17 mouse cellular contexts compared by ENCODE assay signal in the genomic region with DNA sequence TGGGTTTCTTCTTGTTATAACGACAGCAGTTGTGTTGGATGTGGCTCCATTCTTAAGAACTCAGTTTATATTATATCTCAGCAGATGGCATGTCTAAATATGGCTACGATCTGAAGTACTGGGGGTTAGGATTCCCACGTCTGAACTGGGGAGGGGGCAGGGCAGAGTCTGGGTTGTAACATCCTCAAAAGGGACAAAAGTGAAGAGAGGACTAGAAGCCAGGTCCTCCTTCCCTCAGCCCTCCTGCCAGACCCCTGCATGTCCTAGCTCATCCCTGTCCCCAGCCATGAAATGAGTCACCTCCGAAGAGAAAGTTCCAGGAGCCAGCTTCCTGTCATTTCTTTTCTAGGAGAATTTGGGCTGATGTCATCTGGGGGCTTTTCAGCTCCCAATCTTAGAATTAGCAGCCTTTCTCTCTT.
DNase-seq lines count a peak whose midpoint lies in the region; ATAC-seq lines count a peak whose summit lies in the region.
"Had no signal": no experiment of that assay in that cellular context is flagged by ENCODE, and none has a peak within 500 bp of the region (broad histone marks: within the 10 kb centered on the region; RNA-seq: fewer than 3 reads in every experiment).

No protein-coding gene starts in this region.

- peaks cover 18% of the 10 kb centered on the region for H3K4me1 ChIP-seq in hindbrain, embryonic 13.5 days (replicated peaks)
- no peaks in the 10 kb centered on the region for H3K4me1 ChIP-seq in hindbrain, embryonic 12.5 days
- H3K4me1 ChIP-seq in forebrain, embryonic 16.5 days (replicated peaks; ENCODE audit: control insufficient read depth, insufficient read depth, low read length) = peaks cover 18% of the 10 kb centered on the region
- H3K4me1 ChIP-seq: embryonic facial prominence, embryonic 12.5 days; heart, embryonic 10.5 days; liver, embryonic 15.5 days had no signal

- H3K36me3 ChIP-seq in hindbrain, embryonic 13.5 days = no peaks in the 10 kb centered on the region
- no peaks in the 10 kb centered on the region for H3K36me3 ChIP-seq in hindbrain, embryonic 12.5 days
- H3K36me3 ChIP-seq in forebrain, embryonic 16.5 days (ENCODE audit: control insufficient read depth, insufficient read depth) = no peaks in the 10 kb centered on the region
- H3K36me3 ChIP-seq: embryonic facial prominence, embryonic 12.5 days; heart, embryonic 10.5 days; hindbrain, embryonic 10.5 days; liver, embryonic 15.5 days; neural tube, embryonic 13.5 days; stomach, embryonic 15.5 days had no signal

- peak overlapping the region; percentile 18; the same call in 1 of the 2 replicates for H3K27ac ChIP-seq in hindbrain, embryonic 13.5 days
- H3K27ac ChIP-seq in hindbrain, embryonic 12.5 days = no peak overlapping the region
- H3K27ac ChIP-seq in forebrain, embryonic 16.5 days (ENCODE audit: low read length) = peak overlapping the region; percentile 80
- H3K27ac ChIP-seq: embryonic facial prominence, embryonic 12.5 days; heart, embryonic 10.5 days; hindbrain, embryonic 10.5 days; liver, embryonic 15.5 days; neural tube, embryonic 13.5 days; stomach, embryonic 15.5 days had no signal

- WGBS in hindbrain, embryonic 13.5 days = 83% methylated on average over 4 of the region's 4 CpGs
- WGBS in hindbrain, embryonic 12.5 days = 76% methylated on average over 4 of the region's 4 CpGs
- WGBS in forebrain, embryonic 16.5 days = 44% methylated on average over 4 of the region's 4 CpGs

- no peak overlapping the region for H3K9ac ChIP-seq in hindbrain, embryonic 13.5 days
- no peak overlapping the region for H3K9ac ChIP-seq in hindbrain, embryonic 12.5 days
- no peak overlapping the region for H3K9ac ChIP-seq in forebrain, embryonic 16.5 days (replicated peaks; ENCODE audit: low read depth, low read length)
- H3K9ac ChIP-seq: embryonic facial prominence, embryonic 12.5 days; liver, embryonic 15.5 days; neural tube, embryonic 13.5 days; stomach, embryonic 15.5 days had no signal

- H3K4me3 ChIP-seq in hindbrain, embryonic 13.5 days = no peak overlapping the region
- no peak overlapping the region for H3K4me3 ChIP-seq in hindbrain, embryonic 12.5 days
- no peak overlapping the region for H3K4me3 ChIP-seq in forebrain, embryonic 16.5 days (replicated peaks; ENCODE audit: low read length)
- H3K4me3 ChIP-seq: embryonic facial prominence, embryonic 12.5 days; heart, embryonic 10.5 days; hindbrain, embryonic 10.5 days; liver, embryonic 15.5 days; neural tube, embryonic 13.5 days; stomach, embryonic 15.5 days had no signal

- ATAC-seq in hindbrain, embryonic 13.5 days (ENCODE audit: low FRiP score) = no peak
- ATAC-seq in hindbrain, embryonic 12.5 days (ENCODE audit: low FRiP score) = no peak
- peak; percentile 41; the same call in 1 of the 2 replicates for ATAC-seq in forebrain, embryonic 16.5 days
- ATAC-seq: midbrain, embryonic 16.5 days had no signal

- peak; percentile 37 to 60 for DNase-seq in left cerebral cortex, adult 18-20 months (ENCODE audit: low spot score in 2 of 2)
- peak; percentile 30 for DNase-seq in right cerebral cortex, postnatal 14 days
- no peak for DNase-seq in spleen, adult 18-20 months
- no peak for DNase-seq in cerebellum, adult 11 months
- DNase-seq: cerebellum, adult 9-11 months; lung, postnatal 4 days; thymus, postnatal 25 days had no signal

- H3K27me3 ChIP-seq in hindbrain, embryonic 13.5 days = 0 out of 2 replicates have a peak, but pooled peaks cover 3% of the 10 kb centered on the region
- H3K27me3 ChIP-seq in hindbrain, embryonic 12.5 days = 0 out of 2 replicates have a peak, but pooled peaks cover 7% of the 10 kb centered on the region
- H3K27me3 ChIP-seq in forebrain, embryonic 16.5 days (replicated peaks; ENCODE audit: control insufficient read depth, insufficient read depth, low read length) = no peaks in the 10 kb centered on the region
- H3K27me3 ChIP-seq: embryonic facial prominence, embryonic 12.5 days; liver, embryonic 15.5 days; neural tube, embryonic 13.5 days; stomach, embryonic 15.5 days had no signal

- H3K9me3 ChIP-seq in hindbrain, embryonic 13.5 days = no peaks in the 10 kb centered on the region
- H3K9me3 ChIP-seq in hindbrain, embryonic 12.5 days (replicated peaks) = no peaks in the 10 kb centered on the region
- no peaks in the 10 kb centered on the region for H3K9me3 ChIP-seq in forebrain, embryonic 16.5 days (ENCODE audit: control insufficient read depth, low read length)
- H3K9me3 ChIP-seq: embryonic facial prominence, embryonic 12.5 days; heart, embryonic 10.5 days; hindbrain, embryonic 10.5 days; liver, embryonic 15.5 days; neural tube, embryonic 13.5 days; stomach, embryonic 15.5 days had no signal

- no peak overlapping the region for H3K4me2 ChIP-seq in hindbrain, embryonic 13.5 days
- no peak overlapping the region for H3K4me2 ChIP-seq in hindbrain, embryonic 12.5 days (replicated peaks)
- no peak overlapping the region for H3K4me2 ChIP-seq in forebrain, embryonic 16.5 days (ENCODE audit: low read length)
- H3K4me2 ChIP-seq: embryonic facial prominence, embryonic 12.5 days; liver, embryonic 15.5 days; neural tube, embryonic 13.5 days; stomach, embryonic 15.5 days had no signal

Comparison
In these comparisons a context has a peak if more than half of its experiments do, and no peak if none do; other contexts are left out.
1. DNase-seq: peak in left cerebral cortex, adult 18-20 months (2 of 2) and right cerebral cortex, postnatal 14 days (single experiment); none in spleen, adult 18-20 months (0 of 2) and cerebellum, adult 11 months (single experiment).